Mouse (Mus musculus) ovary, adult 18-20 months (tissue): ENCODE measurements at regions not wholly inside any gene's neighbourhood (a gene's known extent, or its start where the extent isn't known, plus 50 kb on each side); places are given as distances from the start of the nearest gene placed in this dataset.

Source experiments
- DNase-seq: peaks from one replicate; pipeline ENCODE4 v3.0.0; 2022; ENCODE audit warnings: low spot score, mixed read lengths

- no peak for DNase-seq
These were observed 95.0 kb upstream of the Runx1 start for GRCm38 (mm10) chr16:92920947-92921346.

GRCm38 (mm10) chr16:92917356-92917755 is 91.4 kb upstream of the Runx1 start:
- no peak for DNase-seq

GRCm38 (mm10) chr16:92915651-92916050 is 89.7 kb upstream of the Runx1 start:
- no peak for DNase-seq

- DNase-seq, result no peak
These were observed 80.9 kb upstream of the Runx1 start for GRCm38 (mm10) chr16:92906873-92907272.

- DNase-seq, result no peak
These were observed 79.7 kb upstream of the Runx1 start for GRCm38 (mm10) chr16:92905626-92906025.

GRCm38 (mm10) chr16:92903892-92904473 is 78.0 kb upstream of the Runx1 start:
- DNase-seq, result no peak

GRCm38 (mm10) chr16:92903486-92903885 is 77.5 kb upstream of the Runx1 start:
- no peak for DNase-seq

GRCm38 (mm10) chr16:92899704-92900103 is 73.8 kb upstream of the Runx1 start:
- no peak for DNase-seq

- DNase-seq, result no peak
These were observed 65.8 kb upstream of the Runx1 start for GRCm38 (mm10) chr16:92891741-92892140.

GRCm38 (mm10) chr16:92890713-92891112 is 64.8 kb upstream of the Runx1 start:
- no peak for DNase-seq

- no peak for DNase-seq
These were observed 63.6 kb upstream of the Runx1 start for GRCm38 (mm10) chr16:92889537-92889936.

- DNase-seq, result no peak
These were observed 60.3 kb upstream of the Runx1 start for GRCm38 (mm10) chr16:92886226-92886625.

GRCm38 (mm10) chr16:92883821-92884272 is 57.9 kb upstream of the Runx1 start:
- DNase-seq, result no peak

GRCm38 (mm10) chr16:92880356-92881043 is 54.6 kb upstream of the Runx1 start:
- DNase-seq, result no peak

GRCm38 (mm10) chr16:92878081-92878480 is 52.1 kb upstream of the Runx1 start:
- DNase-seq, result no peak
